Mouse (Mus musculus): Measurements from ENCODE around the gene Matn1. TPM values are rescaled to one million over a fixed set of nuclear protein-coding genes. Genes with fewer than 3 reads are reported as not detected.

The Matn1 gene
- polyA plus RNA-seq, 1 experiment: not detected

DNA sequence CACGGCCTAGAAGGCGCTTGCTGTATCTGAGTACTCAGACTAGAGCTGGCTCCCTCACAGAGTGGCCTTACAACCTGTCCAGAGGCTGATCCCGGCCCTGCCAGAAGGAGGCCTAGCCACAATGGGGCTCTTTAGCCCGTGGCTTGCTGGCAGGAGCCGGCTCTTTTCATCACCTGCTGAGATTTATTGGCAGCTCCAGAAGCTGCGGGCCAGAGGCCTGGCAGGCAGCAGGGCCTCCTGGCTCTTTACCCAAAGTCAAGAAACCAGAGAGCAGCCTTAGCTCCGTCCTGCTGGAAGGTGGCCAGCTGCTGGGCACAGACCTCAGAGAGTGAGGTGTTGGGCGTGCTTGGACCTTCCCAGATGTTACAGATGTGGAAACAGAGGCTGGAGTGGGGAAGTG is 37.9 kb upstream of the Matn1 start:
- H3K4me3 ChIP-seq (replicated peaks): no peak overlapping the region
- H3K36me3 ChIP-seq (ENCODE audit: control insufficient read depth): no peaks in the 10 kb centered on the region
- no peaks in the 10 kb centered on the region for H3K9me3 ChIP-seq (ENCODE audit: control insufficient read depth, low read length)
- H3K27me3 ChIP-seq (ENCODE audit: control insufficient read depth): no peaks in the 10 kb centered on the region
- TF ChIP-seq GATA1 (IDR thresholded peaks at IDR 0.05; ENCODE audit: low read length): no peak
- H3K4me1 ChIP-seq (ENCODE audit: control insufficient read depth): peaks cover 10% of the 10 kb centered on the region

DNA sequence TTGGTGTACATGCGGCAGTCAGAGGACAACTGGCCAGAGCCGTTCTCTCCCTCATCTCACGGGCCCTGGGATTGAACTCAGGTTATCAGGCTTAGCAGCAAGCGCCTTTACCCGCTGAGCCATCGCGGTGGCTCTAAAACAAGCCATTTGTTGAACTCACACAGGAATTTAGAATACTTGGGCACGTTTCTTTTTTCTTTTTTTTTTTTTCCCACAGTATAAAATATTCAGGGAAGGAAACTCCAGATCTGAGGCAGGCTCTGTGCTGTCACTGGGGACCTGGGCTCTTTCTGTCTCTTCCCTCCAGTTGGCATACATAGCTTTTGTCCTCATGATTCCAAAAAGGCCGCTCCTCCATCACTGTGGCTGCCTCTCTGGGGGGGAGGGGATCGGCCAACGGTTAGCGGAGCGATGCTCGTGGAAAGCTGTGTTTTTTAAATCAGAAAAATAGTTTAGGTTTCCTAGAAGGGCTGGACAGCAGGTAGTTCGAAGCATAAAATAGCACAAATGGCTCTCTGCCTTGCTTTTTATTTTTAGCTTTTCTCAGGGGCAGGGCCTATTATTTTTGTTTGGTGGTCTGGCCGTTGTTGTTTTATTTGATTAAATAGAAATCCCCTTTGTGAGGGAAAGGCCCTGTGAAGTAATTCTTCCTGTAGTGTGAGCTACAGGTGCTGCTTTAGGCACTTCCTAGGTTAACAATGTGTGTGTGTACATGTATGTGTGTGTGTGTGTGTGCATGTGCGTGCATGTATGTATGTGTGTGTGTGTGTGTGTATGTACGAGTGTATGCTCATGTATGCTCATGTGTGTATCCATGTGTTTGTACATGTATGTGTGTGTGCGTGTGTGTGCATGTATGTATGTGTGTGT is 36.8 kb upstream of the Matn1 start:
- Histone ChIP-seq H3K4me3 (replicated peaks) (no peak overlapping the region), H3K4me1 (ENCODE audit: control insufficient read depth) (peaks cover 10% of the 10 kb centered on the region), H3K27me3 (ENCODE audit: control insufficient read depth) (no peaks in the 10 kb centered on the region), H3K9me3 (ENCODE audit: control insufficient read depth, low read length) (no peaks in the 10 kb centered on the region), H3K36me3 (ENCODE audit: control insufficient read depth) (no peaks in the 10 kb centered on the region)
- TF ChIP-seq TAL1 (IDR thresholded peaks at IDR 0.05; ENCODE audit: low read length): no peak
- TF ChIP-seq GATA1 (IDR thresholded peaks at IDR 0.05; ENCODE audit: low read length): no peak

DNA sequence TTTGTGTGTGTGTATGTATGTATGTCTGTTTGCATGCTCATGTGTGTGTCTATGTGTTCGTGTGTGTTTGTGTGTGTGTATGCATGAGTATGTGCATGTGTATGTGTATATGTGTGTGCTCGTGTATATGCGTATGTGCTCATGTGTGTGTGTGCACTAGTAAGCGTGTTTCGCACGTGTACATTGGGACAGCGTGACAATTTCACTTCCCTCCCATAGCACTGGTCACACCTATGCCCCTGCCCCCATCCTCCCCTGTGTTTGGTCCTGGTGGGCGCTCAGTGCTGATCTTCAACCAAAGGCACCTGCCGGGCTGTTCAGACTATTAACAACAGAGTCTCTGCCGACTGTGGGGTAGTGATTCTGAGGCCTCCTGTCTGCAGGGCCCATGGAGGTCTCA is 36.1 kb upstream of the Matn1 start:
- TF ChIP-seq TAL1 (IDR thresholded peaks at IDR 0.05; ENCODE audit: low read length) (no peak), GATA1 (IDR thresholded peaks at IDR 0.05; ENCODE audit: low read length) (no peak)
- Histone ChIP-seq H3K36me3 (ENCODE audit: control insufficient read depth) (no peaks in the 10 kb centered on the region), H3K27me3 (ENCODE audit: control insufficient read depth) (no peaks in the 10 kb centered on the region), H3K9me3 (ENCODE audit: control insufficient read depth, low read length) (no peaks in the 10 kb centered on the region), H3K4me1 (ENCODE audit: control insufficient read depth) (peaks cover 10% of the 10 kb centered on the region), H3K4me3 (replicated peaks) (no peak overlapping the region)

- Histone ChIP-seq H3K9me3 (ENCODE audit: control insufficient read depth, low read length) (no peaks in the 10 kb centered on the region), H3K36me3 (ENCODE audit: control insufficient read depth) (no peaks in the 10 kb centered on the region), H3K4me1 (ENCODE audit: control insufficient read depth) (peaks cover 12% of the 10 kb centered on the region), H3K27me3 (ENCODE audit: control insufficient read depth) (no peaks in the 10 kb centered on the region), H3K4me3 (replicated peaks) (no peak overlapping the region)
- TF ChIP-seq TAL1 (IDR thresholded peaks at IDR 0.05; ENCODE audit: low read length) (no peak), GATA1 (IDR thresholded peaks at IDR 0.05; ENCODE audit: low read length) (no peak)
These were observed 34.9 kb upstream of the Matn1 start for GRCm38 (mm10) chr4:130909167-130909874.

- TF ChIP-seq GATA1 (IDR thresholded peaks at IDR 0.05; ENCODE audit: low read length) (no peak), TAL1 (IDR thresholded peaks at IDR 0.05; ENCODE audit: low read length) (no peak)
- H3K27me3 ChIP-seq (ENCODE audit: control insufficient read depth): no peaks in the 10 kb centered on the region
- H3K36me3 ChIP-seq (ENCODE audit: control insufficient read depth): no peaks in the 10 kb centered on the region
- H3K4me3 ChIP-seq (replicated peaks): no peak overlapping the region
- H3K4me1 ChIP-seq (ENCODE audit: control insufficient read depth): peaks cover 12% of the 10 kb centered on the region
- H3K9me3 ChIP-seq (ENCODE audit: control insufficient read depth, low read length): no peaks in the 10 kb centered on the region
These were observed 33.5 kb upstream of the Matn1 start for GRCm38 (mm10) chr4:130910666-130911065.

DNA sequence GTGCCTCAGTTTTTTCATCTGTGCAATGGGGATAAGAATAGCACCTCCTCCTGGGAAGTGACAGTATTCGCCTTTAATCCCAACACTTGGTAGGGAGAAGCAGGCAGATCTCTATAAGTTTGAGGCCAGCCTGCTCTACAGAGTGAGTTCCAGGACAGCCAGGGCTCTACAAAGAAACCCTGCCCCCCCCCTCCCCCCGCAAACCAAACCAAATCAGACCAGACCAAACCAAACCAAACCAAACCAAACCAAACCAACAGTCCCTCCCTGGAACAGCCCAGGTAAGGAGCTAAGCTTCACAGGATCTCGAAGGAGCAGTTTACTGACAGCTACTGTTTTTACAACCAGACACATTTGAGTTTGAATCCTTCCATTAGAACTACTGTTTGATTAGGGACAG is 31.6 kb upstream of the Matn1 start:
- Histone ChIP-seq H3K36me3 (ENCODE audit: control insufficient read depth) (no peaks in the 10 kb centered on the region), H3K4me3 (replicated peaks) (no peak overlapping the region), H3K9me3 (ENCODE audit: control insufficient read depth, low read length) (no peaks in the 10 kb centered on the region), H3K27me3 (ENCODE audit: control insufficient read depth) (no peaks in the 10 kb centered on the region), H3K4me1 (ENCODE audit: control insufficient read depth) (peaks cover 12% of the 10 kb centered on the region)
- TF ChIP-seq GATA1 (IDR thresholded peaks at IDR 0.05; ENCODE audit: low read length) (no peak), TAL1 (IDR thresholded peaks at IDR 0.05; ENCODE audit: low read length) (no peak)

GRCm38 (mm10) chr4:130913077-130913476 is 31.1 kb upstream of the Matn1 start, which contains the start of gene Laptm5:
Gene Laptm5 (plus strand): TSS chr4:130913125.
- no peak for TF ChIP-seq GATA1 (IDR thresholded peaks at IDR 0.05; ENCODE audit: low read length)
- TF ChIP-seq TAL1 (IDR thresholded peaks at IDR 0.05; ENCODE audit: low read length): no peak
- H3K27me3 ChIP-seq (ENCODE audit: control insufficient read depth): no peaks in the 10 kb centered on the region
- H3K36me3 ChIP-seq (ENCODE audit: control insufficient read depth): no peaks in the 10 kb centered on the region
- H3K4me1 ChIP-seq (ENCODE audit: control insufficient read depth): peaks cover 12% of the 10 kb centered on the region
- no peaks in the 10 kb centered on the region for H3K9me3 ChIP-seq (ENCODE audit: control insufficient read depth, low read length)
- no peak within 1 kb of the TSS for H3K4me3 ChIP-seq (replicated peaks)

DNA sequence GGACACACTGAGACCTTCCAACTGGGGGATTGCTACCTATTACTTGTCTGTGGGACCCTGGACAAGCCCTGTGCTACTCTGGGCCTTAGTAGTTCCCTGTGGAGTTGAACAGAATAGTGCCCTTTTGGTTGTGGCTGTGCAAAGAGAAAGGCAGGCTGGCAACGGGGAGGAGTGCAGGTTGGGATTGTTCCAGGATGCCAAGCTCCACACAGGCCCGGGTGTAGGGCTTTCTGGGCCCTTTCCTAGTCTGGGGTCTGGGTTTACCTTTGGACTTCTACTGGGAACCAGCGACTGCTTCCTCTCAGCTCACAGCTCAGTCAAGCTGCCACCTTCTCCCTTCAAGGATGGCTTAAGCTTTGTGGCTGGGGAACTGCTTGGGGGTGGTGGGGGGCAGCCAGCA is 30.7 kb upstream of the Matn1 start:
- no peaks in the 10 kb centered on the region for H3K27me3 ChIP-seq (ENCODE audit: control insufficient read depth)
- no peak overlapping the region for H3K4me3 ChIP-seq (replicated peaks)
- H3K36me3 ChIP-seq (ENCODE audit: control insufficient read depth): no peaks in the 10 kb centered on the region
- H3K9me3 ChIP-seq (ENCODE audit: control insufficient read depth, low read length): no peaks in the 10 kb centered on the region
- peaks cover 12% of the 10 kb centered on the region for H3K4me1 ChIP-seq (ENCODE audit: control insufficient read depth)
- TF ChIP-seq TAL1 (IDR thresholded peaks at IDR 0.05; ENCODE audit: low read length): no peak

- TF ChIP-seq TAL1 (IDR thresholded peaks at IDR 0.05; ENCODE audit: low read length) (no peak), GATA1 (IDR thresholded peaks at IDR 0.05; ENCODE audit: low read length) (no peak)
- H3K36me3 ChIP-seq (ENCODE audit: control insufficient read depth): no peaks in the 10 kb centered on the region
- H3K9me3 ChIP-seq (ENCODE audit: control insufficient read depth, low read length): no peaks in the 10 kb centered on the region
- H3K27me3 ChIP-seq (ENCODE audit: control insufficient read depth): no peaks in the 10 kb centered on the region
- H3K4me3 ChIP-seq (replicated peaks): no peak overlapping the region
- H3K4me1 ChIP-seq (ENCODE audit: control insufficient read depth): peaks cover 12% of the 10 kb centered on the region
These were observed 30.2 kb upstream of the Matn1 start for GRCm38 (mm10) chr4:130914011-130914410.
